Mouse (Mus musculus) spleen, adult 2 months (tissue): ENCODE measurements at regions not wholly inside any gene's neighbourhood (a gene's known extent, or its start where the extent isn't known, plus 50 kb on each side); places are given as distances from the start of the nearest gene placed in this dataset.

Experiments
- CTCF ChIP-seq: fragments of 200-500 bp; IDR thresholded peaks from 2 replicates; pipeline ENCODE4 v1.5.1; 2011; ENCODE audit warnings: mild to moderate bottlenecking, inconsistent platforms; ENCODE audit not compliant: insufficient read depth, insufficient read length, insufficient replicate concordance; ENCODE audit errors: extremely low read depth
- POLR2A ChIP-seq: fragments of 200-500 bp; IDR thresholded peaks from 2 replicates; pipeline ENCODE4 v1.6.1; 2011; ENCODE audit warnings: low read depth, low read length, inconsistent platforms

DNA sequence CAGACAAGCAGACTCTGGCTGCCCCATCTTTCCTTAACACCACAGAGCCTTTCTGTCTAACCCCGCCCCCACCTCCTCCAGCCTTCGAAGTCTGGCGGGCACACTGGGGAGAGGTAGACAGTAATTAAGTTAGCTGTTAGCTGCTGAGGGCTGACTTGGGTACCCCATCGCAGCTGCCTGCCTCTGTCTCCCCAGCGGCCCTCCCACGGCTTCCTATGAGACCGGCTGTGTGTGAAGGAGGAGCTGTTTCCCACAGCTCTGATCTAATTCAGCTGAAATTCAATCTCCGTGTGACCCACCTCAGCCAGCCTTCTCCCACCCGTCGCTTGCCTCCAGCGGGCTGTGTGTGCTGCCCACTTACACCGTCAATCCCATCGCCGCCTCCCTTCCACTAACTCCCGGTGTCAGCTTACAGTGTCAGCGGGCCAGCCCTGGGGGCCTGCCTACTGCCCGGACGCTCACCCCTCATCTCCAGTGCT is 892.5 kb downstream of the Zfp704 start:
- TF ChIP-seq CTCF (no peak), POLR2A (no peak)
